Mouse (Mus musculus) kidney, postnatal 0 days (tissue): ENCODE data around the gene Psmc4. TPM values are rescaled to one million over a fixed set of nuclear protein-coding genes. Genes with fewer than 3 reads are reported as not detected.

Source experiments
- ATAC-seq: fragments of 200-750 bp; cut with Nextera tagmentation; replicated peaks from 2 replicates; pipeline ENCODE4 v1.8.0; 2017; ENCODE audit warnings: low read depth, moderate number of reproducible peaks, moderate TSS enrichment, moderate library complexity; ENCODE audit not compliant: low FRiP score
- DNase-seq: peaks from one replicate; pipeline ENCODE4 v3.0.0-alpha.2; 2016; ENCODE audit warnings: low spot score
- H3K27ac ChIP-seq: fragments of 300-500 bp; sonication (generic); 2 replicates; pipeline ENCODE4 v1.5.1; 2014; ENCODE audit warnings: mild to moderate bottlenecking
- H3K27me3 ChIP-seq: fragments of 300-500 bp; sonication (generic); 2 replicates; pipeline ENCODE4 v1.6.1; 2014; ENCODE audit warnings: low read length, mixed read lengths; ENCODE audit not compliant: insufficient read depth
- H3K36me3 ChIP-seq: fragments of 300-500 bp; sonication (generic); 2 replicates; pipeline ENCODE4 v1.6.1; 2014; ENCODE audit warnings: low read length, mixed read lengths; ENCODE audit not compliant: insufficient read depth
- H3K4me1 ChIP-seq: fragments of 300-500 bp; sonication (generic); replicated peaks from 2 replicates; pipeline ENCODE4 v1.6.1; 2014; ENCODE audit warnings: antibody characterized with exemption, low read length, mixed read lengths; ENCODE audit not compliant: insufficient read depth
- H3K4me2 ChIP-seq: fragments of 300-500 bp; sonication (generic); 2 replicates; pipeline ENCODE4 v1.6.1; 2014; ENCODE audit warnings: mild to moderate bottlenecking, low read length, moderate library complexity, mixed read lengths
- H3K4me3 ChIP-seq: fragments of 300-500 bp; sonication (generic); replicated peaks from 2 replicates; pipeline ENCODE4 v1.5.1; 2014; ENCODE audit warnings: low read depth, low read length
- H3K9ac ChIP-seq: fragments of 300-500 bp; sonication (generic); 2 replicates; pipeline ENCODE4 v1.6.1; 2014; ENCODE audit warnings: low read depth, low read length
- H3K9me3 ChIP-seq: fragments of 300-500 bp; sonication (generic); replicated peaks from 2 replicates; pipeline ENCODE4 v1.6.1; 2016; ENCODE audit warnings: low read length, inconsistent platforms, mixed read lengths
- CTCF ChIP-seq: IDR thresholded peaks from 2 replicates; pipeline ENCODE4 v1.5.1; 2016; ENCODE audit warnings: antibody characterized with exemption, low read depth, mild to moderate bottlenecking, moderate library complexity
- WGBS: fragments of 180-500 bp; shearing (Covaris S2); extraction: QIAGEN DNeasy Blood & Tissue Kit; methylation state at CpG from one replicate; pipeline ENCODE4 v1.1.7; 2014; 5-methylcytosine and 5-hydroxymethylcytosine counted together
- polyA plus RNA-seq: library from polyadenylated mRNA; unstranded; fragments of >200 nt; fragmentation: Nextera tagmentation; extraction: Ambion mirVana; gene quantifications from 2 replicates; pipeline ENCODE4 v1.2.1, GENCODE M21; 2015

Psmc4 gene
- polyA plus RNA-seq, 1 experiment from 2014 or later = 229 TPM

DNA sequence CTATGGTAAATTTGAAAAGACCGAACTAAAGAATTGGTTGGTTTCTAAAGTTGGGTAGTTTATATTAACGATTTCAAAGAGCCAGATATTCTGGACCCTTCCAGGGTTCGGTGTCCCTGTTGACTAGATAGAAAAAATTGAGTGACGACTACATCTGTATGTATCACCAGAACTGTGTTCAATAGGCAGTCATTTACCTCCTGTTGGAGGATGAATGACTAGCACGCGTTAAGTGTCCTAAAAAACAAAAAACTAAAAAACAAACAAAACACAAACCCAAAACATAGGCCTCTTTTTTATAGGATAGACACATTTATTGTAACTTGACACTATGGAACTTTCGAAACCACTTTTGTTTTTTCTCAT lies 35.5 kb downstream of the Psmc4 start:
- Histone ChIP-seq H3K27me3 (no peaks in the 10 kb centered on the region), H3K9ac (peak overlapping the region; percentile 79), H3K4me3 (peak overlapping the region; percentile 64), H3K9me3 (no peaks in the 10 kb centered on the region), H3K4me1 (peaks cover 5% of the 10 kb centered on the region; the same call in 1 of the 2 replicates), H3K4me2 (peak overlapping the region; percentile 73), H3K36me3 (no peaks in the 10 kb centered on the region), H3K27ac (no peak overlapping the region)
- 19% methylated on average over 7 of the region's 7 CpGs for WGBS
- DNase-seq (peak; percentile 6), ATAC-seq (0 out of 2 replicates have a peak, but pooled peaks have one; percentile 25)
- no peak for TF ChIP-seq CTCF

DNA sequence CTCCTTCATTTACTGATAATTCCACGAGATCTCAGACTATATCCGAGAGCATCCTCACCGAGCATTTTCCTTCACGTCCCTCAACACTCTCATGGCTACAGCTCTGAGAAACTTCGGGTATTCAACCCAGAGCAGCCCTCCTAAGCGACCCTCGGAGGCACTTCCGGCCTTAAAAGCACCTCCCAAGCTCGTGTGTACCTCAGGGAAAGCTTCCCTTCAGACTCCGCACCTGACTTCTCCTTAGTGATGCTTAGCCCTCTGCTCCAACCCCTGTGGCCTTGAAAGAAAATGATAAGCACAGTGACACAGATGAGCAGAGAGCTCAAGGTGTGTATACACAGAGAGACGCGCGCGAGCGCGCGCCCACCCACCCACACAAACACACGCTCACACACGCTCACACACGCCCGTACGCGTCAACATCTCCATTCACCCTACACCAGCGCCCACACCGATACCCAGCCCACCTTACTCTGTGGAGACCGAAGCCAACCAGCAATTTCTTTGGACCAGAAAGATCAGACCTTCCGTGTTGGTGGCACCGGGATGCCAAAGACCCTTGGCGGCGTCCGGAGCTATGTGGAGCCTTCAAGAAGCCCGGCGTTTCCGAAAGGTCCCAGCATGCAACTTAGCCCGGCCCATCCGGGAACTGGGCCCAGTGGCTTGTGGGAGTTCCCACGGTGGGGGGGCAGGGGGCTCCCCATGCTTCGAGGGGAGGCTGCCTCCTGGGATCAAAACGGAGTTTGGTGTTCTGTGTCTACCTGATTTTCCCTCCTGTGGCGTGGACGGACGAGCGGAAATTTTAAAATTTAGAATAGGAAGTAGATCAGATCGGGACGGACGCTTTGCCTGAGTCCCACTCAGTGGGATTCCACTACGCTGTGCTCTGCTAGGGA lies 36.1 kb downstream of the Psmc4 start, which contains the start of gene Zfp850:
Gene Zfp850 (minus strand): TSS at position 567 of the 896 bp plus-strand sequence.
- Histone ChIP-seq H3K36me3 (no peaks in the 10 kb centered on the region), H3K9me3 (no peaks in the 10 kb centered on the region), H3K9ac (peak within 1 kb of the TSS; percentile 79), H3K27me3 (no peaks in the 10 kb centered on the region), H3K4me1 (peaks cover 5% of the 10 kb centered on the region; the same call in 1 of the 2 replicates), H3K27ac (no peak within 1 kb of the TSS), H3K4me2 (peak within 1 kb of the TSS; percentile 73), H3K4me3 (peak within 1 kb of the TSS; percentile 64)
- peak; percentile 82 for ATAC-seq
- TF ChIP-seq CTCF = no peak
- peak; percentile 82 for DNase-seq
- WGBS = under 1% methylated on average over 47 of the region's 47 CpGs

DNA sequence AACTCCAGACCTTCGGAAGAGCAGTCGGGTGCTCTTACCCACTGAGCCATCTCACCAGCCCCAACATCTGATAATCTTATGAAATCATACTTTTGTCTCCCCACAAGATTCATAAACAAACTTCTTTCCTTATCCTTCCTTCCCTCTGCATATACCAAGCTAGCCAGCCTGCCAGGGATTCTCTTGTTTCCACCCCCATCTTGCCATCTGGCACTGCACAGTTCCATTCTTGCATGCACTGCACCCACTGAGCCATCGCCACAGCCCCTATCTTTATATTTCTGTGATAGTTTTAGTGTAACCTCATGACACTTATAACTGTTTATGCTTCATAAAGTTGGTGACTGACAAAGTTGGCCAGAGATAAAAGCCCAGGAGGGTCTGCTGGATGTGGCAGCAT lies 39.6 kb downstream of the Psmc4 start:
- no peak for TF ChIP-seq CTCF
- WGBS = 94% methylated on average over 3 of the region's 3 CpGs
- no peaks in the 10 kb centered on the region for H3K9me3 ChIP-seq
- H3K4me1 ChIP-seq = peaks cover 5% of the 10 kb centered on the region; the same call in 1 of the 2 replicates
- H3K27ac ChIP-seq = no peak overlapping the region
- no peaks in the 10 kb centered on the region for H3K27me3 ChIP-seq
- no peak for ATAC-seq
- no peak overlapping the region for H3K4me2 ChIP-seq
- H3K9ac ChIP-seq = no peak overlapping the region
- no peak overlapping the region for H3K4me3 ChIP-seq
- DNase-seq = no peak
- H3K36me3 ChIP-seq = 0 out of 2 replicates have a peak, but pooled peaks cover 4% of the 10 kb centered on the region

Other genes starting within 250 kb of the Psmc4 start
- gene Zfp626, start 242.9 kb downstream of the Psmc4 start, polyA plus RNA-seq = 1.9 and 2.3 TPM in 2 replicates
- gene Zfp59, start 211.5 kb downstream of the Psmc4 start, polyA plus RNA-seq = 6.0 and 6.4 TPM in 2 replicates
- gene Zfp607a, start 192.6 kb downstream of the Psmc4 start, polyA plus RNA-seq = 2.2 and 2.4 TPM in 2 replicates
- gene Zfp974, start 120.6 kb downstream of the Psmc4 start, polyA plus RNA-seq = 5.4 and 5.8 TPM in 2 replicates
- 9.4 and 11.7 TPM in 2 replicates for gene Zfp780b, start 70.9 kb downstream of the Psmc4 start, polyA plus RNA-seq
- gene Zfp850, start 36.0 kb downstream of the Psmc4 start, polyA plus RNA-seq = 2.6 and 2.8 TPM in 2 replicates
- 0.92 and 0.96 TPM in 2 replicates for gene Fcgbp, start 21.1 kb upstream of the Psmc4 start, polyA plus RNA-seq
- gene 9530053A07Rik, start 79.4 kb upstream of the Psmc4 start, polyA plus RNA-seq = 0.08 TPM in 2 replicates
- 111 and 114 TPM in 2 replicates for gene Fbl, start 119.6 kb upstream of the Psmc4 start, polyA plus RNA-seq
- 13.1 and 15.0 TPM in 2 replicates for gene Dyrk1b, start 129.4 kb upstream of the Psmc4 start, polyA plus RNA-seq
- gene Eid2, start 217.8 kb upstream of the Psmc4 start, polyA plus RNA-seq = 4.5 and 10.9 TPM in 2 replicates
- gene Eid2b, start 227.6 kb upstream of the Psmc4 start, polyA plus RNA-seq = 13.8 and 15.6 TPM in 2 replicates
- gene Selenov, start 241.1 kb upstream of the Psmc4 start, polyA plus RNA-seq = 0.14 and 0.26 TPM in 2 replicates